Mouse (Mus musculus) spleen, adult 2 months (tissue): Measurements from ENCODE around the gene S100a16. TPM values are rescaled to one million over a fixed set of nuclear protein-coding genes. Genes with fewer than 3 reads are reported as not detected.

Experiments
- DNase-seq, 2 experiments: peaks; one replicate each; pipeline versions ENCODE4 v3.0.0 to v3.0.0-alpha.2; 2012 to 2021; ENCODE audit warnings: low spot score in 2 of 2, low read depth in 1 of 2
- H3K27ac ChIP-seq: fragments of 200-500 bp; 2 replicates; pipeline ENCODE4 v1.5.1; 2012; ENCODE audit warnings: low read length, inconsistent platforms; ENCODE audit not compliant: insufficient read depth
- H3K27me3 ChIP-seq: fragments of 200-500 bp; 2 replicates; pipeline ENCODE4 v1.6.1; 2012; ENCODE audit warnings: mild to moderate bottlenecking, moderate library complexity, low read length, inconsistent platforms; ENCODE audit not compliant: control insufficient read depth, insufficient read depth
- H3K36me3 ChIP-seq: fragments of 200-500 bp; 2 replicates; pipeline ENCODE4 v1.6.1; 2012; ENCODE audit warnings: mild to moderate bottlenecking, low read length, inconsistent platforms; ENCODE audit not compliant: control insufficient read depth, insufficient read depth
- H3K4me1 ChIP-seq: fragments of 200-500 bp; 2 replicates; pipeline ENCODE4 v1.6.1; 2011; ENCODE audit warnings: inconsistent platforms; ENCODE audit not compliant: control insufficient read depth, insufficient read depth, insufficient read length
- H3K4me3 ChIP-seq: fragments of 200-500 bp; 2 replicates; pipeline ENCODE4 v1.5.1; 2011; ENCODE audit warnings: mild to moderate bottlenecking, inconsistent platforms; ENCODE audit not compliant: insufficient read depth, insufficient read length; ENCODE audit errors: extremely low read depth
- CTCF ChIP-seq: fragments of 200-500 bp; IDR thresholded peaks from 2 replicates; pipeline ENCODE4 v1.5.1; 2011; ENCODE audit warnings: mild to moderate bottlenecking, inconsistent platforms; ENCODE audit not compliant: insufficient read depth, insufficient read length, insufficient replicate concordance; ENCODE audit errors: extremely low read depth
- POLR2A ChIP-seq: fragments of 200-500 bp; IDR thresholded peaks from 2 replicates; pipeline ENCODE4 v1.6.1; 2011; ENCODE audit warnings: low read depth, low read length, inconsistent platforms
- WGBS: fragments of 180-500 bp; shearing (Covaris S2); methylation state at CpG from one replicate; pipeline ENCODE4 v1.1.7; 2018; 5-methylcytosine and 5-hydroxymethylcytosine counted together
- polyA plus RNA-seq: library from polyadenylated mRNA; depleted of rRNA; stranded (reverse); fragments of >200 nt; gene quantifications from 2 replicates; pipeline ENCODE4 v1.2.3, GENCODE M21; 2012; rRNA removed

S100a16 gene
- polyA plus RNA-seq = 15.9 and 18.7 TPM in 2 replicates

DNA sequence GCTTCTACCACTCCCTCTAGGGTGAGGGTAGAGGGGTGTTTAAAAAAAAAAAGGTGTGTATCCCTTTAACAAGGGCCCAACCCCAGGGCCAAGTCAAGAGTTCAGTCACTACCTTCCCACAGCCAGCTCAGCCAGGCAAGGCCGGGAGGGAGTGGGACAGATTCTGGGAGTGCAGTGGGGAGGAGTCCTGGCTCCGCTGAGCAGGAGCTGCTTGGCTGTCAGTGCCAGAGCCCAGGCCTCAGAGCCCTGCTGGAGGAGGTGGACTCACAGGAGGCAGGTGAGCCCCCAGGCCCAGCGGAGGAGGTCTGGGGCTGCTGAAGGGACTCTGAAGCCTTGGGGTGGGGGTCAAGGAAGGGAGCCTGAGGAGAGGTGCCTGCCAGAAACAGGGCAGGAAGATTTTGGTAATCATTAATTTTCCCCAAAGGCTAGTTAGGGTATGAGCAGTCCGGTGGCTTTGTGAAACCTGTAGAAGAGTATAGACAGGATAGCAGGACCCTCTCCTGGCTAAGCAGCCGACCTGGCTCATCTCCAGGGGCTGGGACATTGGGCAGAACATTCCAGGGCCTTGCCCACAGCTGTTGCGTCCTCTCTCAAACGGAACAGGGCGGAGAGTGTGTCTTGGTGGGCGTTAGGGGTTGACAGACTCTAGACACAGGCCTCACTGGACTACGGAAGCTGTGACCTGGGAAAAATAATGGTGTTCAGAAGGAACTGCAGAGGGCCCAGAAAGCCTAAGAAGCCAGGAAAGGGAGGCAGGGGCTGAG, at the start of gene S100a16:
TSS of gene S100a16 (plus strand) at position 114 of the 764 bp plus-strand sequence.
- Histone ChIP-seq H3K36me3 (no peaks in the 10 kb centered on the region), H3K27ac (peak within 1 kb of the TSS; percentile 33; the same call in 1 of the 2 replicates), H3K4me3 (peak within 1 kb of the TSS; percentile 22; the same call in 1 of the 2 replicates), H3K4me1 (no peaks in the 10 kb centered on the region), H3K27me3 (no peaks in the 10 kb centered on the region)
- DNase-seq = no peak
- no peak for TF ChIP-seq POLR2A
- 82% methylated on average over 10 of the region's 10 CpGs for WGBS

DNA sequence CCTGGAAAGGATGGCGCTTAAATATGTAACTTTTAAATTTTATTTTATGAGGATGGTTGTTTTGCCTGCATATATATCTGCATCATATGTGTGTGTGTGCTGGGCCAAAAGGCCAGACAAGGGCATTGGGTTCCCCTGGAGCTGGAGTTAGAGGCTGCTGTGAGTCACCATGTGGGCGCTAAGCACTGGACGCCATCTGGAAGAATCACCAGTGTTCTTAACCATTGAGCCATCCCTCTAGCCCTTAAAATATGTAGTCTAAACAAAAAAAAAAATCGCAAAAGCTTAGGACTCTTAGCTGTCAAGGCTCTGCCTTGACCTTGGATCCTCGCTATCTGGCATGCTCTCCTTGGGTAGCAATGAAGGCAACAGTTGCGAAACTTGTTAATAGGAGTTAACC, 48.5 kb upstream of the S100a16 start:
- WGBS = 95% methylated on average over 6 of the region's 6 CpGs
- Histone ChIP-seq H3K4me1 (no peaks in the 10 kb centered on the region), H3K27me3 (no peaks in the 10 kb centered on the region), H3K36me3 (peaks cover 35% of the 10 kb centered on the region), H3K27ac (no peak overlapping the region), H3K4me3 (no peak overlapping the region)
- no peak for DNase-seq
- no peak for TF ChIP-seq POLR2A
- TF ChIP-seq CTCF = no peak

DNA sequence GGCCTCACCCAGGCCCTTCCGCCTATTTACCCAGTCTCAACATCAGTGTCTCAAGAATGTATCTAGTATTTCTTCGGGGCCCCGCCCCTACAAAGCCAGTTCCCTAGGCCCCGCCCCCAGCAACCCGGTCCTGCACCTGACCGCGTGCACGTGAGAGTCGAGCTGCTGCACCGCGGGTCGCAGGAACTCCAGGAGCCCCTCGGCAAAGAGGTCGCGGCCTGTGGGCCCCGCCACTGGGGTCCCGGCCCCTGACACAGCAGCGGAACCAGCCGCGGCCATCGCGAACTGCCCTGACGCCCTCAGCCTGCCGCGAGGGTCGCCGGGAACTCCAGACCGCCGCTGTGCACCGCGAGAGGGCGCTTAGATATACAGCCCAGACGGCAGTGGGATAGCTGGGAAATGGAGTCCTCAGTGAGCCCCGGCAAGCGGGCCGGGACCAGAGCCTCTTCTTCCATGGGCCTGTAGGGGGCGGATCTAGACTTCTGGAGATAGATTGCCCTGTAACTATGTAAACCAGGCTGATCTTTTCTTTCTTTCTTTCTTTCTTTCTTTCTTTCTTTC, 46.3 kb upstream of the S100a16 start, which contains the start of gene Snapin:
TSS of gene Snapin (minus strand) at position 338 of the 561 bp plus-strand sequence.
- Histone ChIP-seq H3K4me1 (no peaks in the 10 kb centered on the region), H3K4me3 (peak within 1 kb of the TSS; percentile 99), H3K27me3 (no peaks in the 10 kb centered on the region), H3K27ac (peak within 1 kb of the TSS; percentile 92), H3K36me3 (peaks cover 30% of the 10 kb centered on the region)
- under 1% methylated on average over 37 of the region's 37 CpGs for WGBS
- peak; percentile 90 to 95 for DNase-seq
- peak; percentile 85 for TF ChIP-seq CTCF
- TF ChIP-seq POLR2A = peak; percentile 36; the same call in 1 of the 2 replicates

DNA sequence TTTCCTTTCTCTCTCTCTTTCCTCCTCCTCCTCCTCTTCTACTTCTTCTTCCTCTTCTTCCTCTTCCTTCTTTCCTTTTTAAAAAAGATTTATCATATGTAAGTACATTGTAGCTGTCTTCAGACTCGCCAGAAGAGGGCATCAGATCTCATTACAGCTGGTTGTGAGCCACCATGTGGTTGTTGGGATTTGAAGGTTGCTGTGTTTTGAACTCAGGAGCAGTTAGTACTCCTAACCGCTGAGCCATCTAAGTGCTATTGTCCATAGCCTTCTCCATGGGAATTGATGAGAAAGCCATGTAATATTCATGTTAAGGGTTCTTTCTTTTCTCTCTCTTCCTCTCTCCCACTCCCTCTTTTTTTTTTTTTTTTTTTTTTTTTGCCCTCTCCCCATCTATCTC, 45.7 kb upstream of the S100a16 start:
- TF ChIP-seq CTCF = no peak
- TF ChIP-seq POLR2A = no peak
- 35% methylated on average over 2 of the region's 2 CpGs for WGBS
- Histone ChIP-seq H3K27me3 (no peaks in the 10 kb centered on the region), H3K4me1 (no peaks in the 10 kb centered on the region), H3K36me3 (peaks cover 28% of the 10 kb centered on the region), H3K4me3 (no peak overlapping the region), H3K27ac (no peak overlapping the region)
- peak; percentile 38 to 54 for DNase-seq

DNA sequence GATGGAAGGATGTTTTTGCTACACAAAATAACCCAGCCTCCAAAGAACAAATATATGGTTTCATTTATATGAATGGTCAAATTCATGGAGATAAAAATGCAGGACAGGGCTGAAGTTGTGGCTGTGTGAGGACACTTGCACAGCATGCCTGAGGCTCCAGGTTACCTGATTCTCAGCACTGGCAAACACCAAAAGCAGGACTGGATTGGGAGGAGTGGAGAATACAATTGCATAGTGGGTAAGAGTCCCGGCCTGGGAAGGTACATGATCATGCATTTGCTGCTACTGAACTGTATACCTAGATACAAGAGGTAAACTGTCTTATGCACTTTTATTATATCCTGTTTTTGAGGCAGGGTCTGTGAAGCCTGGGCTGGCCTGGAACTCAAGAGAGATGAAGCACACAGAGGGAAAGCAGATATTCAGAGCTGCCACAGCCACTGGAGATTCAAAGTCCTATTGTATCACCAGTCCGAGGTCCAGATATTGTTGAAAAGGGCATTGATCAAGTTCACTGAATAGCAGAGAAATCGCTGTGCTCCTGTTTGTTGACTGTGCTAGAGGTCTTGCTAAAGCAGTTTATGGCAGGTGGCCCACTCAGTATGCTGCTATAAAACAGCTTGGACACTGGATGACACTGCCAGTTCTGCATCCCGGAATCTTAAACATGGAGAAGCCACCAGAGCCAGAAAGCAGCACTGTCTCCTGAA, 43.1 kb upstream of the S100a16 start:
- Histone ChIP-seq H3K4me1 (no peaks in the 10 kb centered on the region), H3K36me3 (peaks cover 19% of the 10 kb centered on the region), H3K27ac (no peak overlapping the region), H3K27me3 (no peaks in the 10 kb centered on the region), H3K4me3 (no peak overlapping the region)
- WGBS = 86% methylated on average over 4 of the region's 4 CpGs
- no peak for DNase-seq
- TF ChIP-seq CTCF = no peak
- no peak for TF ChIP-seq POLR2A

DNA sequence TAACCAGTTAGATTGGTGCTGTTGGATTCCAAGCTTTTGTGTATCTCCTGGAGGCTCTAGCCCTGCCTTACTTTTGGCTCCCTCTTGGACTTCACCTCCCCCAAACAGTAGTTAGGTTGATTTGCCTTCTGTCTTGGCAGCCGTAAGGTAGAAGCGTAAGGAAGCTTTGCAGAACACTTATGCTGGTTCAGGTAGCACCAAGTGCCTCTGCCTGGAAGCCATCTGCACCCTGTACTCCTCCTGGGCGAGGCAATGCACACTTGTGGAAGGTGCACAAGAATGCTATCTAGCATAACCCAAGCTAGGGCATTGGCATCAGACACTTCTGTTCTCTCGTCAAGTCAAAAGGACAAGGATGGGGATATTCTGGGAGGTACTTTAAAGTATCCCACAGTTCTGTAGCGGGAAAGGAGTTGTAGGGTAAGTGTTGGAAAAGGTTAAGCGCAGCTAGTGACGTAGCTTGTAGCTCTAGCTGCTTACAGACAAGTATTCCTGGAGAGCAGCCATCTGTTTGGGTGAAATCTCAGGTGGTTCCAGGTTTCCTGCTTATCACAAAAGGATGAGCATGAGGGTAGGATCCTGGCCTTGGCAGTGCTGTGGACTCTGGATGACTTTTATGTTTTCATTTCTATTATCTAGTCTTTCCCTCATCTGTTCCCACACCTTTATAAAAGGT, 41.1 kb upstream of the S100a16 start:
- TF ChIP-seq POLR2A (no peak), CTCF (no peak)
- Histone ChIP-seq H3K27me3 (no peaks in the 10 kb centered on the region), H3K4me3 (no peak overlapping the region), H3K36me3 (peaks cover 24% of the 10 kb centered on the region), H3K27ac (no peak overlapping the region), H3K4me1 (no peaks in the 10 kb centered on the region)
- DNase-seq = no peak
- 94% methylated on average over 7 of the region's 7 CpGs for WGBS
